Mouse (Mus musculus) adrenal gland, adult (tissue): ENCODE measurements at regions not wholly inside any gene's neighbourhood (a gene's known extent, or its start where the extent isn't known, plus 50 kb on each side); places are given as distances from the start of the nearest gene placed in this dataset.

Experiments
- DNase-seq, 2 experiments: peaks; one replicate each; pipeline ENCODE4 v3.0.0; 2022 to 2023; ENCODE audit warnings: low spot score in 1 of 2; ENCODE audit not compliant: inconsistent age in 2 of 2

- DNase-seq = no peak
These were observed 56.7 kb upstream of the Igsf9b start for GRCm38 (mm10) chr9:27242325-27242724.

- no peak for DNase-seq
These were observed 58.1 kb upstream of the Igsf9b start for GRCm38 (mm10) chr9:27240926-27241325.

- no peak for DNase-seq
These were observed 58.5 kb upstream of the Igsf9b start for GRCm38 (mm10) chr9:27240491-27240890.

- no peak for DNase-seq
These were observed 66.3 kb upstream of the Igsf9b start for GRCm38 (mm10) chr9:27232692-27233091.

GRCm38 (mm10) chr9:27227458-27227857, 71.5 kb upstream of the Igsf9b start:
- no peak for DNase-seq

- DNase-seq = no peak
These were observed 66.0 kb upstream of the Jam3 start for GRCm38 (mm10) chr9:27221183-27221582.

- no peak for DNase-seq
These were observed 60.8 kb upstream of the Jam3 start for GRCm38 (mm10) chr9:27216024-27216423.

GRCm38 (mm10) chr9:27214023-27214422, 58.8 kb upstream of the Jam3 start:
- peak; percentile 74 to 83 for DNase-seq

- DNase-seq = no peak
These were observed 53.6 kb upstream of the Jam3 start for GRCm38 (mm10) chr9:27208840-27209239.
